Mouse (Mus musculus) ES-E14 (cell line): ENCODE measurements around the gene Tbc1d13.

Source experiments
- CHD2 ChIP-seq: IDR thresholded peaks from 2 replicates; pipeline ENCODE4 v1.6.1; 2014; ENCODE audit warnings: mild to moderate bottlenecking, low read depth, low read length, inconsistent platforms
- HCFC1 ChIP-seq: IDR thresholded peaks from 2 replicates; pipeline ENCODE4 v1.6.1; 2012; ENCODE audit warnings: low read length, inconsistent platforms, borderline replicate concordance; ENCODE audit not compliant: insufficient read depth
- MAFK ChIP-seq: IDR thresholded peaks from 2 replicates; pipeline ENCODE4 v1.6.1; 2014; ENCODE audit warnings: mild to moderate bottlenecking, low read depth, low read length, inconsistent platforms; ENCODE audit not compliant: insufficient read depth
- ZC3H11A ChIP-seq: IDR thresholded peaks from 2 replicates; pipeline ENCODE4 v1.6.1; 2012; ENCODE audit warnings: low read depth, mild to moderate bottlenecking, inconsistent platforms, low read length, borderline replicate concordance
- ZNF384 ChIP-seq: IDR thresholded peaks from 2 replicates; pipeline ENCODE4 v1.6.1; 2012; ENCODE audit warnings: low read depth, low read length, inconsistent platforms

DNA sequence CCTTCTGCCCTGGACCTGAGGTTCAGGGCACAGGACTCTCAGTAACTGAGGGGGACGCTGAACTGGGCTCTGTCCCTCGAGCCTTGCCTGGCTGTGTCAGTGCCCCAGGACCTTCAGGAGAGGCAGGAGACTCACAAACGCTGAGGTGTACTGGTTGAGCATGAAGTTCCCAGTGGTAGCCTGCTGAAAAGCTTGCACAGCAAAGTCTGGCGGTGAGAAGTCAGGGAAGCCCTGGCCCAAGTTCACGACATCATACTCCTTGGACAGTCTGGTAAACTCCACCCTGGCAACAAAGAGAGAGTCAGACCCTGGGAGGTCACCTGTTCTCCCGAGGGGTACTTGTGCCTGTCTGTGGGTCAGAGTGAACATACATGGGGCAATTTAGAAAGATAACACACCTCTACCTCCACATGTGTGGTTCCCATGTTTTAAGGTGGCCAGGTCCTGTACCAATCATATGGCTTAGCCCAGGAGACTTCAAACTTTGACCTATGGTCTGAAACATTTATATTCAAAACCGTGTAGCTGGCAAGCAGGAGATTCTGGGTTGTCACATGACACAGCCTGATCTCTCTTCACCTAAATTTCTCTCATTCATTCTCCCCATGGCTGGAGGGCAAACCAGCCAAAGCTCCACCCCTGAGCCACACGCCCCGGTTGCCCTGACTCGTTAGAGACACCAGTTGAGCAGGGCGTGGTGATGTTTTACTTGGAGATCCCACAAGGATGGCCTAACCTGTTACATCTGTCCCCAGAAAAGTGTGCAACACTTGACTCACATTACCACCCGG is 58.4 kb downstream of the Tbc1d13 start:
- TF ChIP-seq CHD2 (no peak), ZC3H11A (no peak), MAFK (no peak), ZNF384 (no peak), HCFC1 (no peak)
